Mouse (Mus musculus) macrophage (primary cell): Measurements from ENCODE around the gene Poc5. TPM values are rescaled to one million over a fixed set of nuclear protein-coding genes. Genes with fewer than 3 reads are reported as not detected.

Experiments
- H3K27ac ChIP-seq: fragments of 350-480 bp; formaldehyde crosslinking; 2 replicates; pipeline ENCODE4 v1.9.0; 2021
- H3K36me3 ChIP-seq: fragments of 350-480 bp; formaldehyde crosslinking; 2 replicates; pipeline ENCODE4 v1.9.0; 2021; ENCODE audit errors: inconsistent target
- H3K4me3 ChIP-seq: fragments of 350-480 bp; formaldehyde crosslinking; 2 replicates; pipeline ENCODE4 v1.9.0; 2021; ENCODE audit errors: inconsistent target
- H3K79me2 ChIP-seq: fragments of 350-480 bp; formaldehyde crosslinking; 2 replicates; pipeline ENCODE4 v1.9.0; 2021; ENCODE audit errors: inconsistent target
- WGBS: methylation state at CpG from one replicate; pipeline ENCODE4 v1.1.7; 2026; ENCODE audit warnings: inconsistent platforms; ENCODE audit not compliant: missing documents; 5-methylcytosine and 5-hydroxymethylcytosine counted together
- polyA plus RNA-seq: library from polyadenylated mRNA; stranded (reverse); fragments of 250-400 nt; gene quantifications from 3 replicates; pipeline ENCODE4 v1.2.4, GENCODE M21; 2018; ENCODE audit warnings: inconsistent platforms

Poc5 gene
- polyA plus RNA-seq, 1 experiment from 2014 or later = 6.2 TPM

DNA sequence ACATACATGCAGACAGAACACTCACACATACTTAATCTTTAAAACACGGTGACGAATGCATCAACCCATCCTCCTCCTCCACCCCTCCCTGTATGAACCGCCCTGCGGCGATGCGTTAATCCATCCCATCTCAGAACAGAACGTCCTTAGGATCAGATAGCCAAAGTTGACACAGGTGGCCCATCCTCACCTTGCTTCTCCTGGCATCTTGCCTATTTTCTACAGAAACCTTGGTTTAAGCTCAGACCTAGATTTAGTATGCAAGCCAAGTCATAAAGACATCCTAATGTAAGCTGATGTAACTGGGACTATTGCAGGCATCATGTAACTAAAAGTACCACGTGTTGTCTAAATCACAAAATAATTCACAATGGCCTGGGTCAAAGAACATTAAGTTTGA, 28.3 kb downstream of the Poc5 start:
- H3K36me3 ChIP-seq = peaks cover 44% of the 10 kb centered on the region; the same call in 1 of the 2 replicates
- no peak overlapping the region for H3K27ac ChIP-seq
- H3K4me3 ChIP-seq = no peak overlapping the region
- WGBS = 96% methylated on average over 8 of the region's 8 CpGs
- no peaks in the 10 kb centered on the region for H3K79me2 ChIP-seq

DNA sequence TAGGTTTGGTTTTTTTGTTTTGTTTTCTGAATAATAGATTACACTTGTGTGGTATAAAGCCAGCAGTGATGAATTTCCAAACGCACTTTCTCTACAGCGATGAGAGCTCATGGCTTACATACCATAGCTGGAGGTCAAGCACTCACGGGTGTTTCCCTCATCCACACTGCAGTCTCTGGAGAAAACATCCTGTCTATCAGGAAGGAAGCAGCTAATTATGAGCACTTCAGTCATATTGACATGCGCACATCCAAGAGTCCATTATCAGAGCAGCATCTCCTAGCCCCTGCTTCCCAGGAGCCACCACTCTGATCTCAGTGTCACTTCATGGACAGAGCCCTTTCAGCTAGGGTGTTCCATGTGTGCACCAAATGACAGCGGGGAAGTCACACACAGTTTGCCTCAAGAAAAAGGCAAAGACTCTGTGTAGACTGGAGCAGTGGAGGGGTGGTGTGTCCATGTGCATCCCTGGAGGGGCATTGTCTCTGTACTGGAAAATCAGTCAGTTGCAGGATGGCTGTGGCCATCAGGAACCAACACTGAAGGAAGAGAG, 29.2 kb downstream of the Poc5 start:
- Histone ChIP-seq H3K36me3 (peaks cover 40% of the 10 kb centered on the region; the same call in 1 of the 2 replicates), H3K27ac (no peak overlapping the region), H3K4me3 (no peak overlapping the region), H3K79me2 (no peaks in the 10 kb centered on the region)
- WGBS = 91% methylated on average over 5 of the region's 5 CpGs

DNA sequence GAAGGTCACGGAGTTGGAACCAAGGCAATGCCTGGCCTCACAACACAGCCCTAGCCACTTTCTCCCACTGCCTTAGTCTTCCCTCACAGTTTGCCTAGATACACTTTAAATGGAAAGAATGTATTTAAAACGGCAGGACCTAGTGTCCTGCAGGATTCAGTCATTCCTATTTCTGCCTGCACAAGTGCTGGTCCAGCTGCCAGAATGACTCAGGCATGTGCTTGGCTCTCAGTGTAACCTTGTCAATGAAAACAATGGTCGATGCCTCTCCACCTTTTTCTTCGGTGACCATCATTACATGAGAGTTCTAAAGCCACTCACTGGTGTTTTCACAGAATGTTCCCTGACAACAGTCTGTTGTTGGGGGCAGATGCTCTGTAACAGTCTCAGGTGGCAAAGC, 30.4 kb downstream of the Poc5 start:
- H3K36me3 ChIP-seq = peaks cover 37% of the 10 kb centered on the region; the same call in 1 of the 2 replicates
- H3K27ac ChIP-seq = no peak overlapping the region
- no peak overlapping the region for H3K4me3 ChIP-seq
- 87% methylated on average over 4 of the region's 4 CpGs for WGBS
- H3K79me2 ChIP-seq = no peaks in the 10 kb centered on the region

- Histone ChIP-seq H3K4me3 (no peak overlapping the region), H3K79me2 (no peaks in the 10 kb centered on the region), H3K36me3 (peaks cover 12% of the 10 kb centered on the region; the same call in 1 of the 2 replicates), H3K27ac (no peak overlapping the region)
Measured at GRCm38 (mm10) chr13:96421230-96421629, 33.1 kb downstream of the Poc5 start.

GRCm38 (mm10) chr13:96424496-96425274, 36.6 kb downstream of the Poc5 start:
- WGBS = 95% methylated on average over 12 of the region's 12 CpGs
- Histone ChIP-seq H3K36me3 (no peaks in the 10 kb centered on the region), H3K4me3 (no peak overlapping the region)

GRCm38 (mm10) chr13:96426044-96426443, 38.0 kb downstream of the Poc5 start:
- WGBS = 80% methylated on average over 3 of the region's 3 CpGs
- no peaks in the 10 kb centered on the region for H3K36me3 ChIP-seq

More at GRCm38 (mm10) chr13:96424496-96425274, 36.6 kb downstream of the Poc5 start:
- Histone ChIP-seq H3K79me2 (no peaks in the 10 kb centered on the region), H3K27ac (no peak overlapping the region)

GRCm38 (mm10) chr13:96428531-96428930, 40.4 kb downstream of the Poc5 start:
- 95% methylated on average over 5 of the region's 5 CpGs for WGBS
- Histone ChIP-seq H3K36me3 (no peaks in the 10 kb centered on the region), H3K27ac (no peak overlapping the region), H3K4me3 (no peak overlapping the region), H3K79me2 (no peaks in the 10 kb centered on the region)

More at GRCm38 (mm10) chr13:96426044-96426443, 38.0 kb downstream of the Poc5 start:
- H3K27ac ChIP-seq = no peak overlapping the region
- no peaks in the 10 kb centered on the region for H3K79me2 ChIP-seq
- no peak overlapping the region for H3K4me3 ChIP-seq

DNA sequence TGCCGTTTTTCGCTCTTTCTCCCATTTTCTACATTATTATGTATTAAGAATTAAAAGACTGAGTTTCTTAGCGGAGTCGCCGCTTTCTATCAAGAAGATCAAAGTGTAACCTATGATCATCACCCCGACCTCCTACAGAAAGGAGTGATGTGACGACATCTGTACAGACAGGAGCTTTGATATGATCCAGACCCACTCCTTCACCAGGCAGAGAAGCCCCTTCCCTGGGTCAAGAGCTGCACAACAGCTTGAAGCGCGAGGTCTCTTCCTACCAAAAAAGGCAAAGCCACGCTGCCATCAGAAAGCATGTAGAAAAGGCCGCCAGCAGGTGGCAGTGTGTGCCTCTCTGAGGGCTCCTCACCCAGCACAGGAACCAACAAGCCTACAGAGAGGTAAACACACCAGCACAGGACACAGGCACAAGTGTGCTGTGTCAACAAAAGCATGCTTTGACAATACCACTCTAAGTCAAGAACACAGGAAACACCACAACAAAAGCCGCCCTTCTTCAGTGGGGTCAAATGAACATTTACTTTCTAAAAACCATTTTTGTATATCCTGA, 43.6 kb downstream of the Poc5 start:
- Histone ChIP-seq H3K79me2 (no peaks in the 10 kb centered on the region), H3K4me3 (no peak overlapping the region), H3K27ac (no peak overlapping the region), H3K36me3 (no peaks in the 10 kb centered on the region)
- 37% methylated on average over 12 of the region's 12 CpGs for WGBS

- H3K4me3 ChIP-seq = no peak overlapping the region
- no peaks in the 10 kb centered on the region for H3K36me3 ChIP-seq
- no peak overlapping the region for H3K27ac ChIP-seq
- H3K79me2 ChIP-seq = no peaks in the 10 kb centered on the region
- 90% methylated on average over 3 of the region's 3 CpGs for WGBS
Measured at GRCm38 (mm10) chr13:96432376-96432811, 44.3 kb downstream of the Poc5 start.

DNA sequence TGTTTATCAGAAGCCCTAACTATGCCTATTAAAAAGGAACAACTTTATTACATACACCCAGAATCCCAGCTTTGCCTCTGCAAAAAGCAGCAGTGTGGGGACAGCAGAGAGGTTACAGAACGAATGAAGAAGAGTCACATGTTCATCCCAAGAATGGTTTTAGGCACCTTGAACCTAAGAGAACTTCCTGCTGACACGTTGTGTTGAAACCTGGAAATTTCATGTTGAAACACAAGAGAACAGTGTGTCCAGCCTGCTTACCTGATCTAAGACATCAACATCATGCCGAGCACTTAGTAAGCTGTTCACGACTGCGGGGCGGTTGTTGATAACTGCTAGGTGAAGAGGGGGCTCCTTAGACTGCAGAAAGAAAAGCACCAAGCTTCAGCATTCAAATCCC, 44.9 kb downstream of the Poc5 start:
- H3K79me2 ChIP-seq = no peaks in the 10 kb centered on the region
- 71% methylated on average over 6 of the region's 6 CpGs for WGBS
- no peaks in the 10 kb centered on the region for H3K36me3 ChIP-seq
- H3K4me3 ChIP-seq = no peak overlapping the region
- no peak overlapping the region for H3K27ac ChIP-seq

DNA sequence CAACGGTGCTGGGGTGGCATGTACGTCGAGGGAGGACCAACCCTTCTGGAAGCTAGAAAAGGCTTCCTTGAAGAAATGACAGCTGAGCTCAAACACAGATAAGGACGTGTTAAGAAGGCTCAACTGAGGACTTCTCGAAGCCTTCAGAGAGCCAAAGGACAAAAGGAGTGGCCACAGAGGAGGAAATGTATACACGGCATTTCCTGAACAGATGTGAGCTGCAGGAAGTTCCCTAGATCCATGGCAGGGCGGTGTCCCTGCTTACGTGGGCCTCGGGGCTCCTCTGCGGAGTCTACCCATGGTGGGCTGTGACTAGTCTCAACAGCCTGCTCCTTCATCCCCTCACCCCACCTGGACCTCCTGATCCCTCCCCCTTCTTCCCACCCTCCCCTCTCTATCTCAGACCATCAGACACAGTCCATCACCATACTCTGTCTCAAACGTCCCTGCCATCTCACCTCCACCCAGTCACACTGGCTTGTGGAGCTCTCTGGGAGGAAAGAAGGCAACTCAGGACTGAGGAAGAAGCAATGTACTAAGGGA, 45.6 kb downstream of the Poc5 start:
- Histone ChIP-seq H3K27ac (no peak overlapping the region), H3K36me3 (no peaks in the 10 kb centered on the region), H3K79me2 (no peaks in the 10 kb centered on the region), H3K4me3 (no peak overlapping the region)
- WGBS = 19% methylated on average over 11 of the region's 11 CpGs

- Histone ChIP-seq H3K27ac (no peak overlapping the region), H3K36me3 (no peaks in the 10 kb centered on the region), H3K4me3 (no peak overlapping the region), H3K79me2 (no peaks in the 10 kb centered on the region)
- WGBS = 82% methylated on average over 5 of the region's 5 CpGs
Measured at GRCm38 (mm10) chr13:96434899-96435331, 46.8 kb downstream of the Poc5 start.

- 49% methylated on average over 10 of the region's 13 CpGs for WGBS
- Histone ChIP-seq H3K27ac (no peak overlapping the region), H3K4me3 (no peak overlapping the region), H3K36me3 (no peaks in the 10 kb centered on the region), H3K79me2 (no peaks in the 10 kb centered on the region)
Measured at GRCm38 (mm10) chr13:96435793-96436192, 47.7 kb downstream of the Poc5 start.

DNA sequence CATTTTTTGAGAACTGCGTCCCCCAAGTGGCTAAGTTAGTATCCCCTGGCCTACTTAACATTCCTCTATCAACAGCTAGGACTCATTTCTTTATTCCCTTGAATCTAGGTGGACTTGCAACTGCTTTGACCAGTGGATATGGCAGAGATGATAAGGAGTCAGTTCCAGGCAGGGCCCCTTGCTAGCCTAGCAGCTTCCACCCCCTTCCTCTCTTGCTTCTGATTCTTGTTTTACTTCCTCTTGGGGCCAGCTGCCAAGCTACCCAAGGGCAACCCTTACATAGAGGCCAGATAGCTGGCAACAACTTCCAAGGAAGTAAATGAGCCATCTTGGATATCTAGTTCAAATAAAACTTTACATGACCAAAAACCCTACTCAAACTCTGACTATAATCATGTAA, 48.8 kb downstream of the Poc5 start:
- 94% methylated on average over 1 of the region's 1 CpGs for WGBS
- H3K79me2 ChIP-seq = no peaks in the 10 kb centered on the region
- H3K27ac ChIP-seq = no peak overlapping the region
- H3K36me3 ChIP-seq = no peaks in the 10 kb centered on the region
- no peak overlapping the region for H3K4me3 ChIP-seq

DNA sequence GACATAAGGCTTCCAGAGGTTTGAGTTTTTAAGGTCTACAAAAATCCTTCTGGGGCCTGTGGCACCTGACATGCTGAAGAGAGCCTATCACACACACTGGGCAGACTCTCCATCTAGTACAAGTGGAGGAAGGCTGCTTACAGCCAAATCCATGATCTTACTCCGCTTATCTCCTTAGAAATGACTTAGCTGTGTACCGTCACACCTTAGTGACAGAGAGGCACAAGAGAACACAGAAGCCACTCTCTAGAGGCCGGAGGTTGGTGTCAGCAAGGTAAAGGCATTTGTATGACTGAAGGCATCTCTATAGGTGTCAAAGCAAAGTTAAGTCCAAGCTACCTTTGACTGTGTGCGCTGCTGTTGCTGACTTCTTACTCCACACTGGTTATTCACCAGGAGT, 52.3 kb downstream of the Poc5 start:
- Histone ChIP-seq H3K27ac (no peak overlapping the region), H3K36me3 (no peaks in the 10 kb centered on the region), H3K4me3 (no peak overlapping the region), H3K79me2 (no peaks in the 10 kb centered on the region)
- 95% methylated on average over 4 of the region's 4 CpGs for WGBS
